Mouse (Mus musculus) adrenal gland, adult 8-10 months (tissue): ENCODE results near the gene Mvb12b. TPM values are rescaled to one million over a fixed set of nuclear protein-coding genes. Genes with fewer than 3 reads are reported as not detected.

Experiments
- DNase-seq: peaks from one replicate; pipeline ENCODE4 v3.0.0; 2022
- total RNA-seq, 4 experiments: library from RNA; stranded (reverse); gene quantifications; 2 replicates each; pipeline ENCODE4 v1.2.4; 2022

Mvb12b gene
- total RNA-seq, 4 experiments from 2014 or later: 20.3 to 35.9 (median 24.1) TPM

DNA sequence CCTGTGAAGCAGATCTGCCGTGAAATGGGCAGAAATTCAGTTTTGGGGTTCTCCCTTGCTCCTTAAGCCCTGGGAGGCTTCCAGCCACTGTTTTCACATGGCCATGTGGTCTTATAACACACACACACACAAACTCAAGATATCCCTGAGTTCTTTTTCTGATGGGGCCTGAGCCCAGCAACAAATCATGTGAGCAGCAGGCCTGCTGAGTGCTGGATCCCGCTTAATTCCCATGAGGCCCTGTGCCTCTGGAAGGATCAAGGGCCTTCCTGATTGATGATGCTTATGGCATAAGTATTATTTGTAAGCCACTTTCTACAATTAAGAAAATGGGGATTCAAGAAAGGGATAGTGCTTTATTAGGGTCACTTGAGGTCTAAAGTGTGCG, 2.5 kb downstream of the Mvb12b start:
- no peak for DNase-seq

DNA sequence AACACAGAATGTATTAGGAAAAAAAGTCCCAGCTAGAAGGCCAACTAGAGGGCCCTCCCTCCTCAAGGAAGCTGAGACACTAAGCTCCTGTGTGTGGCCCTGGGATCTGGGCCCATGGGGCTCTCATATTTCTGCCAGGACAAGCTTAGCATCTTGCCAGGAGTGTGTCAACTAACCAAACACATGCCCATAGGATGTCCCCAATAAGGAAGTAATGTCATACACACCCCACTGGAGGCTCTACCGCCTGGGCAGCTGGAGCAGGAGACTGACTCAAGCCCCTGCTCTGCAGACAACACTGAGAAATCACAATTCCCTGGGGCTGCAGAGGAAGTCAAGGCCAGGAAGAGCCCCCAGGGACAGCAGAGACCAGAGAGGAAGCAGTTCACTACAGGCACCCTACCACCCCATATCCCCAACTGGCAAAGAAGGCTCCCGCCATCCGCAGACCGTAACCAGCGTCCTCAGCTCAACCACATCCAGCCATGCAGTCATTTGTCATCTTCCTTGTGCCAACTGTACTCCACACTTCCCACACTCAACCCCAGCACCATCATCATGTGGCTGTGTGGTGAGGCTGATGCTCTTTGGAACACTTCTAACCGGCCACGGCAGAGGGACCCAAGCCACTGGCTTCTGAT, 3.0 kb downstream of the Mvb12b start:
- DNase-seq: no peak

DNA sequence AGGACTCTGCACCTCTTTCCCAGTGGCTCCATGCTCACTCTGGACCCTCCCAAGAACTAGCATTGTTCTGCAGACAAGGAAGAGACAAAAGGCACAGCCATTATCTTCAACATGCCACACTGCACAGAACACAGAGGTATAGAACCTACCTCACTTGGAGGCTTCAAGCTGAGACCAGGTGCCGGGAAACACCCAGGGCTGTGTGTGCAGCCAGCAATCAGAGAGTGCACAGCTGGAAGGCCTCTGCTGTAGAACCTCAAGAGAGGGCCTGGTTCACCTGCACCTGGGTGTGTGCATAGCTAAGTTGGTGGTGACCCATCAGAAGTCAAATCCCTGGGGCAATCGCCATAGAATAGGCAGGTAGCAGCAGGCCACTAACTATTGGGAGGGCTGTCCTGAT, 8.5 kb downstream of the Mvb12b start:
- DNase-seq: no peak

DNA sequence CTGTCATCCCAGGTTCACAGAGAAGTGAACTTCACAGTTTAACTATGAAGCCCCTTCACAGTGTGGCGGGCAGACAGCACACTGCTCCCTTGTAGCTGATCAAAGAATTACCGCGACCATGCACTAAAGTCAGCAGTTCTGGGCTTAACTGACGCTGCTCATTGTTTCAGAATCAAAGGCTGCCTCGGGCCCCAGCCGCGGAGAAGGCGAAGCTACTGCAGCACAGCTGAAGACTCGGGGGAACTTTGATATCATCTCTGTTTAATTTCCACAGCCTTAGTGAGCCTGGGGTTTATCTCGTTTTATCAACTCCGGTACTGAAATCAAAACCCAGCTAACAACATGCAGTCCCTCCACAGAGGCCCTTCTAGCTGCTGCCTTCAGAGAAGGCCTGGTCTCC, 9.3 kb downstream of the Mvb12b start:
- no peak for DNase-seq

DNA sequence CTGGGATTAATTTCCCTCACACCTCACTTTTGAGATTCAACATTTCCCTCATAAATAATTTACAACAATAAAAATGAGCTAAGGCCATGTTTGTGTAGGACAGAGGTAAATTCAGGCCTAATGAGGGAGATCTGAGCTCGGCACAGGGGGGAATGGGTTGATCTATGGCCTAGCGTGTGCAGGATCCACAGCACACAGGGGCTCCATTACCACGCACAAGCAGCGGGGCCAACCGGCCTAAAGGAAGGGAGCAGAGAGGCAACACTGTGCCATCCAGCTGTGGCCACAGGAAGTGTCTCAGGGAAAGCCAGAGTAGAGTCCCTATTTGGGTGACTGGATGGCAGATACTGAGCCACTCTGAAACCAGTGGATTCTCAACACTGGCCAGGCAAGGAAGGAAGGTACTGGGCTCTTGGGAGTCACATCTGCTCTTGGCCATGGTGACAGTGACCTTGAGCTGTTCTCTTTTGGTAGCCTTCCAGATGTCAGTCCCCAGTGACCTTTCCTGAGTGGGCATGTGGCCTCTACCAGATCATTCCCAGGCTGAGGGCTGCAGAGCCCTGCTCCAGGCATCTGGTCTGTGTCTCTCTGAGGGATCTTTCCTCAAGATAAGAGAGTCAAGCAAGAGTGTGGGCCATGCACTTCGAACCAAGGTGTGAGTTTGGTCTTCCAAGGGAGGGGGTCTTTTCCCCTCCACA, 9.9 kb downstream of the Mvb12b start:
- DNase-seq: no peak

DNA sequence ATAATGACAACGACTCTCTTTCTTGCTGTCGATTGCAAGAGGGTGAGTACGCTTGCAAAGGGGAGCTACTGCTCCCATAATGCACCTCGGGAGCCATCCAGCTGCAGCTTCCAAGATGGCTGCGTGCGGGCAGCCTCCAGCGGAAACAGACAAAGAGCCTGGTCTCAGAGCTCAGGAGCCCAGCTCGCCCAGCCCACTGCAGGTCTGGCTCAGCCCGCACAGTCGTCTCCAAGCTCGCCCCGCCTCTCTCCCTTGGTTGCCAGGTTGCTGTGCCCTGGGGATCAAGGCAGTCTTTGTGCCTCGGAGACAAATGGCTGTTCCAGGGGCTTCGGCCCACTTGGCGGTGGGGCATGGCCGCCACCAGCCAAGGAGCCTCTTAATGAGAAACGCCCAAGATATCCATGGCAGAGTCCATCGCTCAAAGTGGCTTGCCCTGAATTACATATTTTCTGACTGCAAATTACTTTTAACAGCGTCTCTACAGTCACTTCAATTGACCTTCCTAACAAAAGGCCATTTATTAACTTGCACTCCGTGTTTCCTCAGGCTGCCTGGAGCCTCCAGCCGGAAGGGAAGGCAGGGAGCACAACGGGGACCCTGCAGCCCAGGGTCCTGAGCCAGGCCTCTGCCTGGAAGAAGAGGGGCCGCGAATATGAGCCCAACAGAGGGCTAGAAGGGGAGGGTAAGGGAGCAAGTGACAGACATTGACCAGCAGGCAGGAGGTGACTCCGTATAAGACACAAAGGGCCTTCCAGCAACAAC, 11.0 kb downstream of the Mvb12b start:
- no peak for DNase-seq

DNA sequence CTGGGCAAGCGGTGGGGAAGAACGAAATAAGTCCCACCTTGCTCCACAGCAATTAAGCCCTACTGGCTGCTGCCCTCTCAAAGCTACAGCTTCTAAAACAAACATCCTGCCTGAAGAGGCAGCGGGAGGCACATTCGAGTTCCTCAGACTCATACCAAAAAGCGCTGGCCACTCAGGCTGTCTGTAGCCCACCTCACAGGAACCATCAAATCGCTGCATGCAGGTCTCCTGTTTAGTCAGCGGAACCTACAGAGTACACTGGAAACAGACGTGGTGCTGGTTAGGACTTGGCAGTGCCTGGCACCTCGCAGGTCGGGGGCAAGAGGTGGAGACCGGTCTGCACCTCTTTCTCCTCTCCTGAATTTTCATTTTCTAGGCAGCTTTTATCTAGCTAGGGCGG, 12.2 kb downstream of the Mvb12b start:
- no peak for DNase-seq

DNA sequence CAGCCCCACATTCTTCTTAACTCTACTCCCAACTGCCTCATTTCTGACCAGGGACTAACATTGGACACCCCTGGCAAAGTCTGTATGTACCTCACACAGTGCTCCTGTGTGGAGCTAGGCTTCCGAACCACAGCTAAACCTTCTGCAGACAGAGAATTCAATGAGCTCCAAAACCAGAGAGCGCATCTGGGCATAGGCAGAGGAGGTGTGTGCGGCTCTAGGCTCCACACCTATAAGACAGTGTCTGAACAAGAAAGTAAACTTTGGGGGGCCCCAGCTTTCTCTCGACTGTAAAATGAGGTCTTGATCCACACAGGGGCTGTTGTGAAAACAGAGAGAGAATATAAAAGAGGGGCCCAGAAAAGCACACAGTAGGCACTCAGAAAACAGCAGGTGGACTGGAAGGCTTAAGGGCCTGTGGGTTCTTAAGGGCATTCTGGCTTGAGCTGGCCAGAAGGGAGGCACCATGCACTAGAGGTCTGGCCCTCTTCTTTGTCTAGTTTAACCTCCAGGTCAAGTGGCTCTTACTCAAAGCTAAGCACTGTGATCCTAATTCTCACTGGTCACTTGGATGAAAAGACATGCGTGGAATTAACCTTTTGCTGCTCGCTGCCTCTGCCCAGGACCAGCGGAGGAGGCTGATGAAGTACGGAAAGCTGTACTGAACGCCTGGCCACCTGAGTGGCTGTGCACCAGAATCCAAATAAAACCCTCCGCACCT, 12.7 kb downstream of the Mvb12b start:
- DNase-seq: no peak

DNA sequence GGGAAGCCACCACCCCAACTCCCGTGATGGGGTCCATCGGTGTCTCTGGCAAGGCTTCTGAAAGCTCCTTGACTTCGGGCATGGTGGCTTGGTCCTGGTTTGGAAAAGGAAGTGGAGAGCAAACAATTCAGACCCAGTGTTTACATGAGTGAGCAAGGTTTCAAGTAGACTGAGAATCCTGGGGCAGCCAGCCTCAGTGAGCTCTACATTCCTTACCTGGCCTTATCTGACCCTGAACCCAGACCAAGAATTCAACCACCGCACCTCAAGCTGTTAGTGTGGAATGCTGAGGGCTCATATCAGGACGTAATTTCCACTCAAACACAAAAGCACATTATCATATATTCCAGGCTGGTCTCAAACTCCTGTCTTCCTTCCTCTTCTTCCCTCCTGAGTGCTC, 13.4 kb downstream of the Mvb12b start:
- no peak for DNase-seq

DNA sequence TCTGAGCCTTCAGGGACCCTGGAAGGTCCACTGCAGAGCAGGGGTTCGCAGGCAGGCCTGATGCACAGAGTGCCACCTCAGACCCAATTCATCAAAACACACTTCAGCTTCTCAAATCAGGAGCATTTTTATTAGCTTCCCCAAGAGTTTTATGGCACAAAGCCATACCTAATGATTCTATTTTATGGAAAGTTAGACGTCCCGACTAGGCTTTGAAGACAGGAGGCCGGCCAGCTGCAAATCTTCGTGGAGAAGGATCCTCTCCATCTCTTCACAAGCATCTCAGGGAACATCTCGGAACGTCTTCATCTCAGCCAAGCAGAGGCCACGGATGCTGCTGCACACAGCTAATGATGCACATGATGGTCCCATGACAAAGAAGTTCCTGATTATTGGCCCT, 14.2 kb downstream of the Mvb12b start:
- DNase-seq: no peak

DNA sequence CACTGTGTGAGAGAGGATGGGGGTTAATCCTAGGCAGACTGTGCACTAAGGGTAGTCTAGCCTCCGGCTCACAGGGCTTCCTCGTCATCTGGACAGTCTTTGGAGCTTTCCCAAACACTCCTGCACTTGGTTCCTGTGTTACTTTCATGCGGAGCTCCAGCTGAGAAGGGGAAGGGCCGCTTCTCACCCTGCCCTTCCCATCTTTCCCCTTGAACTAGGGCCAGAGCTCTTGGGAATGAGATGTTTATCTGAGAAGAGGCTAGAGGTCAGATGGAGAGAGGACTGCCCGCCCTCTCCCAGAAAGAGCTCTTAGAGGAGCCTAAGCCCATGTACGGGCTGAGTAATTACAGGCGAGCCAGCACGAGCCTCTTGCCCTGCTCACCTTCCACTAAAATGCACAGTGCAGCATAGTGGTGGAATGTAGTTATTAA, 14.9 kb downstream of the Mvb12b start:
- no peak for DNase-seq

DNA sequence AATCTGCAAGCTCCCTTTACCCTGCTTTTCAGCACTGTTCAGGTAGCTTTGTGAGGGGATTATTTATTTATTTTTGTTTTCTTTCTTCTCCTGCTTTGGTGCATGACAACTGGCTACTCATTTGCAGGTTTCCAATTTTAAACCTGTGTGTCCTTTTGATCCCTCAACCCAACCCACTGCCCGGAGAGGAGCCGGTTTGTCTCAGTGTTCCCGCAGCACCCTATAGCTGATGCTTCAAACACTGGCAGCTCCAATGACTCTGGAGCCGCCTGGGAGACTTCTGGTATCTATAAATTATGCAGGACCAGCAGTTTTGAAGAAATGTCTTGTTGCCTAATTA, 16.6 kb downstream of the Mvb12b start:
- no peak for DNase-seq

DNA sequence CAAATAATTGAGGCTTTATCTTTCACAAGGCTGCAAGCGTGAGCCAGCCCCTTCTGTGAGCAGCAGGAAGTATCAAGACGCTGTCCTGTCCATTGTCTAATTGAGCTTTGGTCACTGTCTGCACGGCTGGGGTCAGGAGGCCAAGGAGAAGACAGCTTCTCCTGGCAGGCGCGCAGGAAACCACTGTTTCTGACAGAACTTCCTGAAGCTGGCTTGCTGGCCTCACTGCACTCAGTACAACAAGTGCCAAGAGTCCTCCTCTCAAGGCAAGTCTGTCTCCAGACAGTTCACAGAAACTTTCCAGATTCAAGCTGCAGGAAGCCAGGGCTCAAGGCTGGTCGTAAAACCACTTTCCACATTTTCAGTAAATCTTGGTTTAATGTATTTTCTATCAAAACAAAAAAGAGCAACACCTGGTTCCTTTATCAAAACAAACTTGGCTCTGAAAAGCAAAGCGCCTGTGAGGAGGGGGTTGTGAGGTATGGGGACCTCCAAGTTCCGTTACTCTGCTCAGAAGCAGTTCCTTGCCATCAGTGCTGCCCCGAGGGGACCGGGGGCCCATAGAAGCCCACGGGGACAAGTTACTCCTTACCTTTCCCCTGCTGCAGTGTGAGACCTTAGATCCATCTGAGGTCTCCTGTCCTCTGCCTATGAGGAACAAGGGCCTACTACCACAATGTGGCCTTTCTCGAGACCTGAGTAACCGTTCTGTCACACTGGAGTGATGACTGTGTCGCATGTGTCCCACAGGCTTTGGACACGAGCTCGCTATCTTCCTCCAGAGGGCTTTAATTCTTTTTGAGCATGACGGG, 17.2 kb downstream of the Mvb12b start:
- DNase-seq: peak; percentile 61

DNA sequence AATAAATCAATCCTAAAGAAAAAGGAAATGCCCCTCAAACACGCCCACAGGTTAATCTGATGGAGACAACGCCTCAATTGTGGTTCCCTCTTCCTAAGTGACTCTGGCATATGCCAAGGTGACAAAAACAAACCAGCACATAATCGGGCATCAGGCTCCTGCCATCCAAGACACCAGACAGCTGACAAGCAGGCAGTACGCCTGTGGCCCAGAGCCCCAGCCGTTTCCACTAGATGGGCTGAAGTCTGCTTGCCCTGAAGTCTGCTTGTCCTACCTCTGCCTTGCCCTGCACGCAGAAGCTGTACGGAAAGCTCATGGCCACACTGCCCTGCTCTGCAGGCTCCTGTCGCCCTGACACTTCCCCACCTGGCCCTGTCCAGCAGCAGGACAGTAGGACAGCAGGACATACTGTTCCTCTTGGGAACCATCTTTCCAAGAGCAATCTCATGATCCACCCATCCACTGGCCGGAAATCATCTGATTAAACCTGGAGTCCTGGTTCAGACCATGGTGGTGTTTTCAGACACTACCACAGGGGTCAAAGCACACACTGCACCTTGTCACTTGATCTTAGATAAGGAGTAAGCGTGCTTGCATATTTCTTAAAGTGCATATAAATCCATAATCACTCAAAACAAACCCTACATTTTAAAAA, 17.9 kb downstream of the Mvb12b start:
- DNase-seq: no peak

DNA sequence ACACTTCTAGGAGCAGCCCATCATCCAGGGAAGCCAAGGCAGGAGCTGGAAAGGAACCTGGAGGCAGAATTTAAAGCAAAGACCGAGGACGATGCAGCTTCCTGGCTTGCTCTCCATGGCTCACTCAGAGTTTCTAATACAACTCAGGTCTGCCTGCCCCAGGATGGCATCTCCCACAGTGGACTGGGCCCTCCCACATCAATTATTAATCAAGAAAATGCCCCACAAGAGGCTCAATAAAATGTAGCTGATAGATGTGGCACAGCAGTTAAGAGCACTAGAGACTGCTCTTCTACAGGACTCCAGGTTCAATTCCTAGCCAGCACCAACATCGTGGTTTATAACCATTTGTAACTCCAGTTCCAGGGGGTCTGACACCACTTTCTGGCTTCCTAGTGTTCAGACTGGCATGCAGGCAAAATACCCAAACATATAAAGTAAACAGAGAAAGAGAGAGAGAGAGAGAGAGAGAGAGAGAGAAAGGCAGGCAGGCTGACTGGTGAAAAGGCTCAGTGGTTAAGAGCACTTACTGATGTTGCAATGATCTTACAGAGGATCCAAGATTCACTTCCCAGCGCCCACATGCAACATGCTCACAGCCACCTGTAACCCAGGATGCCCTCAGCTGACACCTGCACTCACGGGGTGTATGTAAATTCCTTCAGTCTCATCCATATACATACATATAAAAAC, 18.6 kb downstream of the Mvb12b start:
- no peak for DNase-seq

DNA sequence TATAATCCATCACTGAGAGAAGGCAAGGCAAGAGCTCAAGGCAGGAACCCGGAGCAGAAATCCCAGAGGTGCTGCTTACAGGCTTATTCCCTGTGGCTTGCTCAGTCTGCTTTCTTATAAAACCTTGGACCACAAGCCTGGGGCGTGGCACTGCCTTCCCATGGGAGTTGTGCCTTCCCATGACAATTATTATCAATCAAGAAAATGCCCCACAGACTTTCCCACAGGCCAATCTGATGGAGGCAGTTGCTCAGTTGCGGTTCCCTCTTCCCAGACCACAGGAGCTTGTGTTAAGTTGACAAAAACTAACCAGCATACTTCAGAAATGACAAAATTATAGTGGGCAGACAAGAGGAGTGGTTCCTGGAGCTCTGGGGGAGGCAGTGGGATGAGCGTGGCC, 19.4 kb downstream of the Mvb12b start:
- no peak for DNase-seq

DNA sequence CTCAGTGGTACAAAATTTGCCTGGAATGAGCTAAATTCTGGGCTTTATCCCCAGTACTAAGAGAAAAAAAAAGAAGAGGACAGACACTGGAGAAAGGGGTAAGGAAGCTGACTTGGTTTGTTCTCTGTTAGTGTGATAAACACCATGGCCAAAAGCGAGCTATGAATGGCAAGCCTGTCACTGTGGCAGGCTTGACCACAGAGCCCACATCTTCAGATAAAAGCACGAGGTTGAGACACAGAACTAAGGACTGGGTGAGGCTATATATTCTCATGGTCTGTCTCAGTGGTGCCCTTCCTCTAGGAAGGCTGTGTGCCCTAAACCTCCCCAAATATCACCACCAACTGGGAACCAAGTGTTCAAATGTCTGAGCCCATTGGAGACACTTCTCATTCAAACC, 31.0 kb downstream of the Mvb12b start:
- no peak for DNase-seq

DNA sequence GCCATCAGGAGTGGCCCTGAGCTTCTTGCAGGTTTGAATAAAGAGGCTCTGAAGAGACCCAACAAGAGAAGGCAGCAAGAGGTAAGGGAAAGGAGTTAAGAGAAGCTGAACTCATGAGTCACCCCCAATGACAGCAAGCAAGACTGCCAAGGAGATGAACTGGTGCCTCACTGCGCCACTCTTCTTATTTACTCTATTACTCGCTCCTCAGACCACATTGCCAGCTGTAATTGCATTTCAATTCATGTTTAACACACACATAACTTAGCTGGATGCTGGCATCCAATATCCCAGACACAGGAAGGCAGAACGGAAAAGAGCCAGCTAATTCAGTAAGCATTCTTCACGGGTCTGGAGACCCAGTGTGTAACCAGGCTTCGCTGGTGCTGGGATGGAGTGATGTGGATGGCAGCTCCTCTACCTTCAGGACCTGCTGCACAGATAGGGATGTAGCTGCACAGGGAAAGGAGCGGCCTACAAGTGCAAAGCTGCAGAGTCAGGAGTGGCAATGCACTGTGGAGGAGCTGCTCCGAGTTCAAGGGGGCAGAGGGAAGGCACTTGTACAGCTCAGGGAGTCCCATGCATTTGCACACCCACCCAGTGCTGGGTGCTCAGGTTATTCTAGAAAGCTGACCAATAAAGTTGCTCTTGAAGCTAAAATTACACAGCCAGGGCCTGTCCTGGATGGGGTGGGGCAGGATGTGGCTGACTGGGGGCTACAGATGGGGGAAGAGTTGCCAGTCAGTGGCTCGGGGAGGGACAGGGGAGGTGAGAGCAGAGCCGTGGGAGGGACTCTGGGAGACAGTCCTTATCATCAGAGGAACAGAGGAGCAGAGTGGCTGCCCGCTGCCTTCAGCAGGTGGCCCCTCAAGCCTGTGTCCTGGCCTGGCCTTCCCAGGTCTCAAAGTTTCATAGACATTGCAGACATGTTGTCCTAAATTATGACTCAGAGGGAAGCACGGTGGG, 34.5 kb downstream of the Mvb12b start:
- no peak for DNase-seq

DNA sequence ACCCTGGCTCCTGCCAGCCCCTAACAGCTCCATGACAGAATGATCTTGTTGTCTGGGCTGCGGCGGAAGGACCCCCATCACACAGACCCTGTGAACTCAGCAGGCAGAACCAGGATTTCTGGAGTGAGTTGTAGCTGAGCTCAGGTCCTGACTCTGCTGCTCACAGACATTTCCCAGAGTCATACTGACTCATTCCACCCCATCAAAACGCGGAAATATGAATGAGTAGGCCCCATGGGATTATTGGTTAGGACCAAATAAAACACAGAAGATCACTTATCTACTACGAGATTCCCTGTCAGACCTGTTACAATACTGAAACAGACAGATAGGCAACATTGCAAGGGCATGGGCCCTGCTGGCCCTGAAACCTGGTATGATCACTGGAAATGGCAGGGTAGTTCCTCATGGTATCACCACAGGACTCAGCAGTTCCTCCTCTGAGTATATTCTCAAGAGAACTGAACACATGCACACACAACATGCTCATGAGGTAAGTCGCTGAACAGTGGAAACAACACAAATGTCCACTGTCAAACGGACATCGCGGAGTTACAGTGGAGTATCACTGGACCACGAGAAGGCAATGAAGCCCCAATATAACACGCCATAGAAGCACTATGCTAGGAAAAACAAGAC, 40.4 kb downstream of the Mvb12b start:
- no peak for DNase-seq
